Mouse (Mus musculus): ENCODE results near the gene Tenm3. TPM values are rescaled to one million over a fixed set of nuclear protein-coding genes. Genes with fewer than 3 reads are reported as not detected.

Gene Tenm3
- total RNA-seq, 4 experiments from 2014 or later, result 71.0 to 86.4 (median 79.6) TPM

GRCm38 (mm10) chr8:48743912-48744311 lies 99.8 kb downstream of the Tenm3 start:
- no peak for DNase-seq (ENCODE audit: low spot score in 2 of 2)

GRCm38 (mm10) chr8:48742741-48743140 lies 101.0 kb downstream of the Tenm3 start:
- DNase-seq (ENCODE audit: low spot score in 2 of 2), result no peak

DNA sequence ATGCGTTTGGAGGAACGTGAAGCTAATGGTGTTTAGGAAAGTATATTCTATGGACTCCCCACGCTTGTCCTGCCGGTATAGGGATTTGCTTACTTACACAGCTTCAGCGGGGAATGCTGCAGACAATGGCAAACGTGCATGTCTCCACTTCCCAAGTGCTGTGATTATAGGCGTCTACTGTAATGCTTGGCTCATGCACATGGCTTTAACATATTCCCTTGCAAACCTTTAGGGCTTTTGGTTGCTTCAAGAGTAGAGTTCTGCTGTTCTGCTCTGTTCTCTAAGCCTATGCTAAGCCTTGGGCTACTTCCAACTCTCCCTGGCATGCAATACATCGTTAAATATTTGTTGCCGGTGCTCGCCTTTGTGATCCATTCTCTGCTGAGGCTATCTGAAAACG lies 102.8 kb downstream of the Tenm3 start:
- no peak for DNase-seq (ENCODE audit: low spot score in 2 of 2)

DNA sequence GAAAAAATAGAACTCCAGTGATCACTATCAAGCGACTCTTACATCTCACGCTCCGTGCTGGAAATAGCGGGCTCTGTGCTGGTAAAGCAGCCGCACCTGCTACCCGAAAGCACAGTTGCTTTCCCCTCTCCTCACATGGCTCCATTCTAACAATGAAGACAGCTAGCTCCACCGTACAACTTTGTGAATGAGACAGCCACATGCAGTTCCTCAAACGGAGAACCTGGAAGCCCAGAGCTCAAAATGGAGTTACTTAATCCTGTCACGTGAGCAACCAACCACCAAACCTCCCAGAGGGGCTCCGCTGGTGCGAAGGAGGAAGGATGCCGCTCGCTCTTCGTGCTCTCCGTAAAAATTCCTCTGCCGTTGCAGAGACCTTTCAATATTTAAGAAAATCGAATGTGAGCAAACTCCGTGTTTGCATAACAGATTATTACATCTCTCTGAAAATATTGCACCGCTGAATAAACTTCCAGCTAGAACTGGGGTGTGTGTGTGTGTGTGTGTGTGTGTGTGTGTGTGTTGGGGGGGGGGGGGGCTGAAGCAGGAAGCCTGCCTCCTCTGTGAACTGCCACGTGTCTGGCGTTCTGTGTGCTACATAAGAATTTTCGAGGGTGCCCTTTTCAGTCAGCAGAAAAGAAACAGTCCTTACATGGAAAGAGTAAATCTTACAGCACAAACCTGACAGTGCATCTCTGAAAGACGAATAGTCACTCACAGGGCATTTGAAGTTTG lies 103.4 kb downstream of the Tenm3 start:
- DNase-seq (ENCODE audit: low spot score in 2 of 2), result peak; percentile 11 to 23

GRCm38 (mm10) chr8:48733731-48734130 lies 110.0 kb downstream of the Tenm3 start:
- no peak for DNase-seq (ENCODE audit: low spot score in 2 of 2)

DNA sequence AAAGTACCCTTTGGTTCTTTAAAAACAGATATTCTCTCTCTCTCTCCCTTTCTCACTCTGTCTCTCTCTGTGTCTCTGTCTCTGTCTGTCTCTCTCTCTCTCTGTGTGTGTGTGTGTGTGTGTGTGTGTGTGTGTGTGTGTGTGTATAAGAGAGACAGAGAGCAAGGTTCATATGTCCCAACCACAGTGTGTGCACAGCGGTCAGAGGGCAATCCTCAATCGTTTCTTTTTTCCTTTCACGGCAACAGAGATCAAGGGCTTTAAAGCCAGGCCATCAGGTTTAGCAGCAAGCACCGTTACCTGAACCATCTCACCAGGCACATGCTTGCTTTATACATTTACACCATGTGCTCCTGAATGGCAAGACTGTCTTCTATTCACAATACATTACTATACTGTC lies 110.7 kb downstream of the Tenm3 start:
- no peak for DNase-seq (ENCODE audit: low spot score in 2 of 2)

GRCm38 (mm10) chr8:48730701-48731100 lies 113.0 kb downstream of the Tenm3 start:
- no peak for DNase-seq (ENCODE audit: low spot score in 2 of 2)

GRCm38 (mm10) chr8:48728833-48729690 lies 114.7 kb downstream of the Tenm3 start:
- no peak for DNase-seq (ENCODE audit: low spot score in 2 of 2)

DNA sequence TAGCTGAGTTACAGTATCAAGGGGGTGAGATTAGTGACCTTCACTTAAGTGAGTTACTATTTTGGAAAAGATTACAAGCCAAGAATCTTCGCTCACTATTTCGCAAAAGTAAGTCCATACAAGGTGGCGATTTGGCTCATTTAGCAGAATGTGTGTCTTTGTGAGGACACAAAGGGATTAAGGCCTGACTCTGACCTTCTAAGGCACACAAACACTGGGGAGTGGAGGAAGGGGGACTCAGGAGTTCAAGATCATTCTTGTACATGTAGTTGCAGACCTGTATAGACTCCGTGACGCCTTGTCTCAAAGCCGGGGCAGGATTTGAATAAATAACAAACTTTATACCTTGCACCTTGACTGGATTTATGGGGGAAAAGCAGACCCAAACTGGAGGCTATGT lies 115.7 kb downstream of the Tenm3 start:
- DNase-seq (ENCODE audit: low spot score in 2 of 2), result no peak

DNA sequence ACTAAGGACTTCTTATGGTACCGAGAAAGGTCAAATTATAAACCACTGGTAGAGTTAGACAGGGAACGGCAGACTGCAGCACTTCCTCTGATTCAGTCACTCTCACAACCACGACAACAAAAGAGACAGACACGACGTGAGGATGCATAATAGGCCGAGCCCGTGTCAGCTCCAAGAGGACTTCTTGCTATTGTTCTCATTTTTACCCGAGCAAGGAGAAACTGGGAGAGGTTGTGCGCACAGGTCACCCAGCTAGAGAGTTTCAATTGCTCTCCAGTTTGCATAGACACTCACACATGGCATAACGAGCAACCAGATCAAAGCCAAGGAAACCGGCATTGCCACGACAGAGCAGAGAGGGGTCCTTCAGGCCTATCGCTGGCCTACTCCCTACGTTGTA lies 121.0 kb downstream of the Tenm3 start:
- DNase-seq (ENCODE audit: low spot score in 2 of 2), result no peak

DNA sequence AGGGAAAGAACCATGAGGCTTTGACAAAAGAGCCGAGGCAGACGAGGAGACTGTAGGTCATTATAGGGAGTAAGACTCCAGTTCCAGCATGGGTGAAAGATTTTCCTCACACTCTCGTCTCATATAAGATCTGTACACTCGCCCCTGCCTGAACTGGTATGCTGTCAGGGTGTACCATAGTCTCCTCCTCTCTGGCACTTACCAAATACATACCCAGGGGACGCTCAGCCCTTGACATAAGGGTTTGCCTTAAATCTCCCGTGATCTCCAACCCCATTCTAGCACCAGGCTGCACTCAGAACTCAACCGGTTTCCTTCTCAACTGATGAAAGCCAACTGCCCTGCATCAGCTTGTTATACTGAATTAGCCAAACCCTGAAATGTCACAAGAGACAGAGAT lies 121.4 kb downstream of the Tenm3 start:
- no peak for DNase-seq (ENCODE audit: low spot score in 2 of 2)

DNA sequence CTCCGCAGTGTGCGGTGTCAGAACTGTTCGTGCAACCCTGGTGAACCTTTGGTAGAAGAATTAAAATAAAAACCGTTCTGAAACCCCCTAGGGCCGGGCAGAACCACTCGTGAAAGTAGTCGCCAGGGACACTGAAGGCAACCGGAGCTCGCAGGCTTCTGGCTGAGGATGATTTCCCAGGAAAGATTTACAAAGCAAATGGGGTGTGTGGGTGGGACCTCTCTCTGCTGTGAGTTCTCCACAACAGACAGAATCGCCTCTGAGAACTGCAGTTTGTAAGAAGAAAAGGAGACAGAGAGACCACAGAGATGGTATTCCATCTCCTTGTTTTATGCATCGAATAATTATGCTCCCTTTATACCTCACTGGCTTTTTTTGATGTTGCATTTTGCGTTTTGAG lies 122.4 kb downstream of the Tenm3 start:
- DNase-seq (ENCODE audit: low spot score in 2 of 2), result peak in 1 of 2 experiments; percentile 22

- DNase-seq (ENCODE audit: low spot score in 2 of 2), result no peak
These were observed 128.1 kb downstream of the Tenm3 start for GRCm38 (mm10) chr8:48715616-48716015.

- no peak for DNase-seq (ENCODE audit: low spot score in 2 of 2)
These were observed 137.1 kb downstream of the Tenm3 start for GRCm38 (mm10) chr8:48706666-48707065.

DNA sequence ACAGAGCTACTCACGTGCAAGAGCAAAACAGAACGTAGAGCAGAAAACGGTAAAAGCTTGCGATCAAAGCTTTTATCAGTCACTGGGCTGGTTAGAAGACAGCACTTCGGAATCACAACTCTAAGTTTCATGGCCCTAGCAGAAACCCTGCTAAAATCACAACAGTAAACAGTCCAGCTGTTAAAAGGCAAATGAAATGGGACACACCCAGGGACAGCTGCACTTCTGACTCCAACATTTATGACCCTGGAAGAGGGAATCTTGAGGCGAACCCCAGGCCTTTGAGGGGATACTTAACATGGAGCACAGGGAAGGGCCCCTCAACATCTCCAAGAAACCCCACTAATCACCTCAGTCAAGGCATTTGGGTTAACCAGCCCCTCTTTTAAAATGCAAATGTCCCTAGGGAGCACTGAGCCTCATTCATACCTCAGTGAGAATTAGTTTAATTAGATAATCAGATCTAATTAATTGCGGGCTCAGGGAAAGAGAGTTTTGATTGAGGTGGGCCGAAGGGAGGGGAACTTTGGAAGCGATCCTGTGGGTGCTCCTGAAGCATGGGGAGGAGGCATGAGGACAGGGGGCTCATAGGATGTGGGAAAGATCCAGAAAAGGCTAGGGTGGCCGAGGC lies 138.8 kb downstream of the Tenm3 start:
- no peak for DNase-seq (ENCODE audit: low spot score in 2 of 2)

- no peak for DNase-seq (ENCODE audit: low spot score in 2 of 2)
These were observed 139.3 kb downstream of the Tenm3 start for GRCm38 (mm10) chr8:48704485-48704884.

DNA sequence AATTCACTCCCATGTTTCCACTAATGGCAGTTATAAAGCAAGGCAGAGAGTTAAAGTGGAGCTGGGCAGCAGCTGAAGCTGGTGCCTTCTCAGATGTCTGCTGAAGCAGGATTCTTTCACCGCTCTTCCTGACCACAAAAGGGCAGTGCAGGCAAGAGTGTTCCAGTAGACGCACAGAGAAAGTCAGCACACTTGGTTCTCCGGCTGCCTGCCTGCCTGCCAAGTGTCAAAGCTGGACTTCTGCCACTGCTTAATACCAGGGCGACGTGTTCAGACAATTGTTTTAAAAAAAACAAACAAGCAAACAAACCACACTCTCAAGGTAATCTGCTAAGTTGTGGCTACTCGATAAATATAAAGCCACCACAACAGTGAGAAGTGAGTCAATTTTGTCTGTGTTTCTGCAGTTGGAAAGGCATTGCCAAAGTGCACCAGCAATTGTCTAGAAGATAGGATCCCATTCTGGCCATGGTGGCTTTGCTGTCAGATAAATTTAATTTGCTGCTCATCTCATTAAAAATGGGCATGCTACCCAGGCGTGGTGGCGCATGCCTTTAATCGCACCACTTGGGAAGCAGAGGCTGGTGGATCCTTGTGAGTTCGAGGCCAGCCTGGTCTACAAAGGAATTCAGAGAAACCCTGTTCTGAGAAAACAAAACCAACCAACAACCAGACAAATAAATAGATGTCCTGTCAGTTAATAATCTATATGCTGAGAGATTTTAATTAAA lies 152.9 kb downstream of the Tenm3 start:
- DNase-seq (ENCODE audit: low spot score in 2 of 2), result no peak

DNA sequence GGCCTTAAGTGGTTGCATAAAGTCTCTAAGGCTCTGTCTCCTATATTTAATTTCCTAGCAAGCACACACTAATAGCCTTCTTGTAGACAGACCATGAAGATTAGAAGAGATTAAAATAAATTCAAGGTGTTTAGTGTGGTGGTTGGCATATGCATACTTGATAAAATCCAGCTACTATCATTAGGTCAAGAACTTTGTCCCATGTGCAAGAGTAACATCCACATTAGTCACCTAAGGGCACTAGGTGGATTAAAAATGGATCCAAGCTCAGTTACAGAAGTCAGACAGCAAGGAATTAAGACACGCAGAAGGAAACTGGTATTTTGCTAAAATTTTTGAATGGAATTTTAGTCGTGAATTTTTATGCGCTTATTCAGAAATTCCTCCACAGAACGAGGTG lies 155.0 kb downstream of the Tenm3 start:
- no peak for DNase-seq (ENCODE audit: low spot score in 2 of 2)

- no peak for DNase-seq (ENCODE audit: low spot score in 2 of 2)
These were observed 155.6 kb downstream of the Tenm3 start for GRCm38 (mm10) chr8:48688188-48688587.

- no peak for DNase-seq (ENCODE audit: low spot score in 2 of 2)
These were observed 170.3 kb downstream of the Tenm3 start for GRCm38 (mm10) chr8:48673476-48673875.

DNA sequence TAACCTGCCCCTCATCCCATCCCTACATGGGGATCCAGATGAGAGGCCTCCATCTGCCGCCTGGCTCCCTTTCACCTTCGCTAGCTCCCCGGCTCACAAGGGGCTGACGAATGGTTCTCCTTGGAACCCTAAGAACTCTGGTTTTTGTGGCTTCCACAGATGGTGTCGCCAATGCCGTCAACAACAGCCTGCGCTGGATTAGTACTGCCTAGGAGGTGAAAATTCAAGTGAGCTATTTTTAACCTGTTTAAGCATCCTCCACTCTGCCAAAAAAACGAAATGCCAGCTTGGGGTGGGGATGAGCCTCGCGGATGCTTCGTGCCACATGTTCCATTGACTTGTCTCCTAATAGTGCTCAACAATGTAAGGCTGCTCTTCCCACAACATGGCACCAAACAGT lies 171.3 kb downstream of the Tenm3 start:
- DNase-seq (ENCODE audit: low spot score in 2 of 2), result peak; percentile 12 to 35

GRCm38 (mm10) chr8:48671318-48671717 lies 172.4 kb downstream of the Tenm3 start:
- DNase-seq (ENCODE audit: low spot score in 2 of 2), result no peak

Measured in left cerebral cortex, adult 8-10 months (tissue).